Mouse (Mus musculus) liver, adult (tissue): ENCODE data around the gene Sgsh.

Experiments
- GATA4 ChIP-seq: IDR thresholded peaks from 2 replicates; pipeline ENCODE4 v1.6.1; 2014; ENCODE audit warnings: mild to moderate bottlenecking, low read length; ENCODE audit not compliant: insufficient replicate concordance

Sgsh gene

GRCm38 (mm10) chr11:119339179-119339578 is 16.2 kb downstream of the Sgsh start:
- TF ChIP-seq GATA4 = no peak

GRCm38 (mm10) chr11:119338271-119339059 is 16.9 kb downstream of the Sgsh start:
- TF ChIP-seq GATA4 = no peak

- no peak for TF ChIP-seq GATA4
These were observed 23.4 kb downstream of the Sgsh start for GRCm38 (mm10) chr11:119331970-119332369.

- no peak for TF ChIP-seq GATA4
These were observed 24.7 kb downstream of the Sgsh start for GRCm38 (mm10) chr11:119330592-119330991.

- no peak for TF ChIP-seq GATA4
These were observed 30.3 kb downstream of the Sgsh start for GRCm38 (mm10) chr11:119325068-119325467.

- TF ChIP-seq GATA4 = no peak
These were observed 32.8 kb downstream of the Sgsh start for GRCm38 (mm10) chr11:119322521-119322920.

- TF ChIP-seq GATA4 = no peak
These were observed 38.6 kb downstream of the Sgsh start for GRCm38 (mm10) chr11:119316720-119317119.

- no peak for TF ChIP-seq GATA4
These were observed 40.9 kb downstream of the Sgsh start for GRCm38 (mm10) chr11:119314252-119314936.

GRCm38 (mm10) chr11:119310621-119311020 is 44.7 kb downstream of the Sgsh start:
- no peak for TF ChIP-seq GATA4

- TF ChIP-seq GATA4 = no peak
These were observed 47.4 kb downstream of the Sgsh start for GRCm38 (mm10) chr11:119307916-119308315.

GRCm38 (mm10) chr11:119307658-119307867 is 47.8 kb downstream of the Sgsh start, which contains the start of gene Card14:
TSS of gene Card14 (plus strand) at chr11:119307768.
- TF ChIP-seq GATA4 = no peak

- no peak for TF ChIP-seq GATA4
These were observed 48.3 kb downstream of the Sgsh start for GRCm38 (mm10) chr11:119306762-119307657.

- no peak for TF ChIP-seq GATA4
These were observed 50.2 kb downstream of the Sgsh start for GRCm38 (mm10) chr11:119304904-119305712.

- no peak for TF ChIP-seq GATA4
These were observed 54.4 kb downstream of the Sgsh start for GRCm38 (mm10) chr11:119300986-119301385.

GRCm38 (mm10) chr11:119300246-119300935 is 54.9 kb downstream of the Sgsh start:
- TF ChIP-seq GATA4 = no peak; the same call in 1 of the 2 replicates
